Mouse (Mus musculus): Measurements from ENCODE around the gene Xlr3a. TPM values are rescaled to one million over a fixed set of nuclear protein-coding genes. Genes with fewer than 3 reads are reported as not detected.
"Not testable (repeated sequence)": the region's sequence is repeated elsewhere in the genome, so short reads cannot be mapped to it uniquely, and the experiment has no call there.

The Xlr3a gene
- 2.7 and 3.3 TPM in 2 replicates for polyA plus RNA-seq (2016; fragmentation: Nextera tagmentation; extraction: Ambion mirVana)

- H3K36me3 ChIP-seq (replicated peaks); H3K4me3 ChIP-seq (replicated peaks); H3K9me3 ChIP-seq; ATAC-seq (ENCODE audit: low FRiP score); H3K4me2 ChIP-seq; H3K27ac ChIP-seq; H3K9ac ChIP-seq; H3K4me1 ChIP-seq; H3K27me3 ChIP-seq: not testable (repeated sequence)
- 81% methylated on average over 12 of the region's 13 CpGs for WGBS
Observed at GRCm38 (mm10) chrX:73096941-73097508, at the start of gene Xlr3a. Gene Xlr3a (minus strand): TSS chrX:73097095.

GRCm38 (mm10) chrX:73143218-73143618, 46.3 kb upstream of the Xlr3a start:
- not testable (repeated sequence) for H3K27ac ChIP-seq; H3K9ac ChIP-seq; H3K4me2 ChIP-seq; H3K4me3 ChIP-seq (replicated peaks); H3K27me3 ChIP-seq; H3K4me1 ChIP-seq; H3K36me3 ChIP-seq (replicated peaks); H3K9me3 ChIP-seq
- peak; percentile 60; the same call in 1 of the 2 replicates for ATAC-seq (ENCODE audit: low FRiP score)
- no CpG with 5 or more reads among the region's 7 CpGs for WGBS

- WGBS, result no CpG with 5 or more reads among the region's 12 CpGs
Observed at GRCm38 (mm10) chrX:73122859-73123829, 26.2 kb upstream of the Xlr3a start.

GRCm38 (mm10) chrX:73116747-73117146, 19.9 kb upstream of the Xlr3a start, which contains the start of gene Gm14685:
Gene Gm14685 (plus strand): TSS chrX:73117047.
- H3K36me3 ChIP-seq (replicated peaks); H3K9ac ChIP-seq; ATAC-seq (ENCODE audit: low FRiP score); H3K4me1 ChIP-seq; H3K4me2 ChIP-seq; H3K27me3 ChIP-seq; H3K9me3 ChIP-seq; H3K4me3 ChIP-seq (replicated peaks); H3K27ac ChIP-seq: not testable (repeated sequence)
- no CpG with 5 or more reads among the region's 7 CpGs for WGBS

More at GRCm38 (mm10) chrX:73122859-73123829, 26.2 kb upstream of the Xlr3a start:
- H3K36me3 ChIP-seq (replicated peaks); H3K9me3 ChIP-seq; H3K4me2 ChIP-seq; H3K4me3 ChIP-seq (replicated peaks); H3K27me3 ChIP-seq; H3K9ac ChIP-seq; H3K4me1 ChIP-seq; H3K27ac ChIP-seq: not testable (repeated sequence)
- ATAC-seq (ENCODE audit: low FRiP score), result peak; percentile 57

- H3K4me1 ChIP-seq; H3K36me3 ChIP-seq (replicated peaks); ATAC-seq (ENCODE audit: low FRiP score); H3K4me3 ChIP-seq (replicated peaks); H3K27ac ChIP-seq; H3K9ac ChIP-seq; H3K9me3 ChIP-seq; H3K4me2 ChIP-seq; H3K27me3 ChIP-seq: not testable (repeated sequence)
- 82% methylated on average over 19 of the region's 19 CpGs for WGBS
Observed at GRCm38 (mm10) chrX:73082267-73083055, 14.4 kb downstream of the Xlr3a start, which contains the start of gene Xlr4a. Gene Xlr4a (minus strand): TSS chrX:73082478.

- WGBS, result 76% methylated on average over 2 of the region's 5 CpGs
- not testable (repeated sequence) for ATAC-seq (ENCODE audit: low FRiP score); H3K4me1 ChIP-seq; H3K4me3 ChIP-seq (replicated peaks); H3K9ac ChIP-seq; H3K9me3 ChIP-seq; H3K27me3 ChIP-seq; H3K27ac ChIP-seq; H3K36me3 ChIP-seq (replicated peaks); H3K4me2 ChIP-seq
Observed at GRCm38 (mm10) chrX:73066765-73067312, 30.1 kb downstream of the Xlr3a start.

GRCm38 (mm10) chrX:73064415-73064793, 32.5 kb downstream of the Xlr3a start, which contains the start of gene Pnma3:
Gene Pnma3 (plus strand): TSS chrX:73064787.
- Histone ChIP-seq H3K9ac (0 out of 2 replicates have a peak within 1 kb of the TSS, but pooled peaks have one; percentile 25), H3K4me2 (peak within 1 kb of the TSS; percentile 53), H3K27me3 (no peaks in the 10 kb centered on the region), H3K36me3 (replicated peaks) (no peaks in the 10 kb centered on the region), H3K4me3 (replicated peaks) (peak within 1 kb of the TSS; percentile 28), H3K4me1 (no peaks in the 10 kb centered on the region), H3K27ac (no peak within 1 kb of the TSS), H3K9me3 (no peaks in the 10 kb centered on the region)
- ATAC-seq (ENCODE audit: low FRiP score), result peak; percentile 53; the same call in 1 of the 2 replicates
- 47% methylated on average over 7 of the region's 7 CpGs for WGBS

- Histone ChIP-seq H3K4me1 (no peaks in the 10 kb centered on the region), H3K4me2 (peak overlapping the region; percentile 53), H3K27me3 (no peaks in the 10 kb centered on the region), H3K4me3 (replicated peaks) (peak overlapping the region; percentile 28), H3K36me3 (replicated peaks) (no peaks in the 10 kb centered on the region), H3K9me3 (no peaks in the 10 kb centered on the region), H3K9ac (0 out of 2 replicates have a peak overlapping the region, but pooled peaks have one; percentile 25), H3K27ac (no peak overlapping the region)
- peak; percentile 83 for ATAC-seq (ENCODE audit: low FRiP score)
- 29% methylated on average over 24 of the region's 24 CpGs for WGBS
Observed at GRCm38 (mm10) chrX:73063512-73064414, 33.1 kb downstream of the Xlr3a start.

- H3K36me3 ChIP-seq (replicated peaks), result no peaks in the 10 kb centered on the region
- no peak overlapping the region for H3K27ac ChIP-seq
- no peak for ATAC-seq (ENCODE audit: low FRiP score)
- no peaks in the 10 kb centered on the region for H3K9me3 ChIP-seq
- no peak overlapping the region for H3K4me3 ChIP-seq (replicated peaks)
- H3K27me3 ChIP-seq, result no peaks in the 10 kb centered on the region
- H3K4me1 ChIP-seq, result no peaks in the 10 kb centered on the region
- 51% methylated on average over 5 of the region's 5 CpGs for WGBS
- H3K4me2 ChIP-seq, result no peak overlapping the region
- no peak overlapping the region for H3K9ac ChIP-seq
Observed at GRCm38 (mm10) chrX:73062323-73062722, 34.6 kb downstream of the Xlr3a start.

- Histone ChIP-seq H3K4me3 (replicated peaks) (no peak overlapping the region), H3K4me2 (no peak overlapping the region), H3K27me3 (no peaks in the 10 kb centered on the region), H3K27ac (no peak overlapping the region), H3K9me3 (no peaks in the 10 kb centered on the region), H3K36me3 (replicated peaks) (no peaks in the 10 kb centered on the region), H3K4me1 (no peaks in the 10 kb centered on the region), H3K9ac (no peak overlapping the region)
- ATAC-seq (ENCODE audit: low FRiP score), result no peak
- WGBS, result 88% methylated on average over 1 of the region's 1 CpGs
Observed at GRCm38 (mm10) chrX:73061528-73061927, 35.4 kb downstream of the Xlr3a start.

Measured in forebrain, embryonic 12.5 days (tissue).